Mouse (Mus musculus) cortical plate, adult 2 months (tissue): ENCODE measurements around the gene Creb3l1. TPM values are rescaled to one million over a fixed set of nuclear protein-coding genes. Genes with fewer than 3 reads are reported as not detected.
A peak's percentile ranks its signal among the peaks of the same experiment; 100 is the strongest.

Experiments
- H3K27ac ChIP-seq: fragments of 200-500 bp; 2 replicates; pipeline ENCODE4 v1.5.1; 2012; ENCODE audit warnings: low read length, control low read depth, inconsistent platforms; ENCODE audit not compliant: insufficient read depth
- H3K4me1 ChIP-seq: fragments of 200-500 bp; 2 replicates; pipeline ENCODE4 v1.6.1; 2011; ENCODE audit warnings: low read length; ENCODE audit not compliant: control insufficient read depth, insufficient read depth
- H3K4me3 ChIP-seq: fragments of 200-500 bp; 2 replicates; pipeline ENCODE4 v1.5.1; 2011; ENCODE audit warnings: mild to moderate bottlenecking, low read length, control low read depth; ENCODE audit not compliant: insufficient read depth
- CTCF ChIP-seq: fragments of 200-500 bp; IDR thresholded peaks from 2 replicates; pipeline ENCODE4 v1.5.1; 2011; ENCODE audit warnings: mild to moderate bottlenecking, control low read depth, low read length; ENCODE audit not compliant: insufficient read depth; ENCODE audit errors: extremely low read depth
- POLR2A ChIP-seq: fragments of 200-500 bp; IDR thresholded peaks from 2 replicates; pipeline ENCODE4 v1.6.1; 2011; ENCODE audit warnings: mild to moderate bottlenecking, low read length, control low read depth; ENCODE audit not compliant: insufficient read depth; ENCODE audit errors: extremely low read depth
- polyA plus RNA-seq: library from polyadenylated mRNA; depleted of rRNA; stranded (reverse); fragments of >200 nt; gene quantifications from 2 replicates; pipeline ENCODE4 v1.2.3, GENCODE M21; 2012

Gene Creb3l1
- polyA plus RNA-seq, 1 experiment: 0.98 TPM

DNA sequence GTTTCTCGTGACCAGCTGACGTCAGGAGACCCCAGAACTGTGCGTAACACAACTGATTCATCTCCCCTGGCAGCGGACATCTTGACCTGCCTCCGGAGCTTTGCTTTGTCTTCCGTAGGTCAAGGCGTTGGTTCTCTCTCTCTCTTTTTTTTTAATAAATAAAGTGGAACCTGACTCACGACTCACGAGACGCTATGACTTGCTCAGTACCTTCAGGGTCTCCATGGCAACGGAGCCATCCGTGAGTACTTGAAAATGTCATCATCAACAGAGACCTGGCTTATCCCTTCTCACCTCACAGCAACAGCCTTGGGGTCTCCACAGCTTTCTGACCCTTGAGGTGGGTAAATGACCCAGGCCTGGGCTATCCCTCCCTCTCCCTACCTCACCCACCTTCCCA lies 19.0 kb upstream of the Creb3l1 start:
- no peak for TF ChIP-seq POLR2A
- TF ChIP-seq CTCF: no peak
- no peaks in the 10 kb centered on the region; the same call in 1 of the 2 replicates for H3K4me1 ChIP-seq
- H3K4me3 ChIP-seq: no peak overlapping the region
- H3K27ac ChIP-seq: no peak overlapping the region

DNA sequence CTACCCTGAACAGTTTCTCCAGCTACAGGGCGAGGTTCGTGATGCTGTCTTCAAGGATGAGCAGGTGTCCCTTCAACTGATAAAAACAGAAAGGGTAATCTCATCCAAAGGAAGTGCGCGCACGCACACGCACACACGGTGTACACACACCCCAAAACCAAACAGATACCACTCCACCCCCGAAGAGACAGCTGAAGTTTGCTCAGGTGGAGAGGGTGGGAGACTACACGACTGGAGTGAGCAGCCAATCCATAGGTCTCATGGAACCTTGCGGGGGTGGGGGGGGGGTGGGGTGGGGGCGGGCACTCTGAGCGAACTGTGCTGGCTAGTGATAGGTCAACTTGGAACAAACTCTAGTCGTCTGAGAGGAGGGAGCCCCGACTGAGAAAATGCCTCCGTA lies 17.2 kb upstream of the Creb3l1 start:
- Histone ChIP-seq H3K4me1 (no peaks in the 10 kb centered on the region; the same call in 1 of the 2 replicates), H3K4me3 (no peak overlapping the region), H3K27ac (no peak overlapping the region)
- TF ChIP-seq POLR2A (no peak), CTCF (no peak)

DNA sequence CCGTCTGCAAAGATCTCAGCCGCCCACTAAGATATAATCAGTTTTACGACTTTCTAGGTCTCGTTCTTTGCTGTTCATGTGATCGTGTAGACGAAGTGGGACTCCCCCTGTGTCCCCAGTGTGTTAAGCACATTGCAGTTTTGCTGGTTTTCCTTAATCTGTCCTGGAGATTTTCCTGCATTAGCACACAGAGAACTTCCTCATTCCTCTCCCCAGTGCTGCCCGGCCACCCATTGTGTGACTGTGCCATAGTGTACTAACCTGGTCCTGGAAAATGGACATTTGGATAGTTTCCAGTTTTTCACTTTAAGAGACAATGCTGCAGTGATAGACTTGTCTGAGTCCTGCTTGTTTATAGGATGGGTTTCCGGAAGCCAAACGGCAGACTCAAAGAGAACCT lies 10.0 kb upstream of the Creb3l1 start:
- Histone ChIP-seq H3K27ac (no peak overlapping the region), H3K4me1 (no peaks in the 10 kb centered on the region), H3K4me3 (no peak overlapping the region)
- TF ChIP-seq CTCF: no peak
- TF ChIP-seq POLR2A: no peak

DNA sequence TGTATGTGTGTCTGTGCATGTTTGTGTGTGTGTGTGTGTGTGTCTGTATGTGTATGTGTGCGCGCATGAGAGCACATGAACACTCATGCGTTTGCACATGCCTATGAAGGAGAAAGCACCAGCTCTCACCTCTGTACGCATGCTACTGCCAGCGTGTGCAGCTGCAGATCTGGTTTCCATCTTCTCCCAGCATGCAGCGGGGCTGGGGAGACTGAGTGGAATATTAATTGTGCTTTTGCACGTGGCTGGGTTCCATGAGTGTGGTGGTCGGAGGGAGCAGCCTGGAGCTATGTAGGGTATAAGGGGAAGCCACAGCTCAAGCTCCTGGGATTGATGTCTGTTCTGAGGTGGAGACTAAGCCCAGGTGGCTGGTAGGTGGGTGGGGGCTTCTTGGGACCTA lies 6.3 kb upstream of the Creb3l1 start:
- no peak overlapping the region for H3K4me3 ChIP-seq
- H3K4me1 ChIP-seq: no peaks in the 10 kb centered on the region
- H3K27ac ChIP-seq: no peak overlapping the region
- TF ChIP-seq CTCF: no peak
- no peak for TF ChIP-seq POLR2A

DNA sequence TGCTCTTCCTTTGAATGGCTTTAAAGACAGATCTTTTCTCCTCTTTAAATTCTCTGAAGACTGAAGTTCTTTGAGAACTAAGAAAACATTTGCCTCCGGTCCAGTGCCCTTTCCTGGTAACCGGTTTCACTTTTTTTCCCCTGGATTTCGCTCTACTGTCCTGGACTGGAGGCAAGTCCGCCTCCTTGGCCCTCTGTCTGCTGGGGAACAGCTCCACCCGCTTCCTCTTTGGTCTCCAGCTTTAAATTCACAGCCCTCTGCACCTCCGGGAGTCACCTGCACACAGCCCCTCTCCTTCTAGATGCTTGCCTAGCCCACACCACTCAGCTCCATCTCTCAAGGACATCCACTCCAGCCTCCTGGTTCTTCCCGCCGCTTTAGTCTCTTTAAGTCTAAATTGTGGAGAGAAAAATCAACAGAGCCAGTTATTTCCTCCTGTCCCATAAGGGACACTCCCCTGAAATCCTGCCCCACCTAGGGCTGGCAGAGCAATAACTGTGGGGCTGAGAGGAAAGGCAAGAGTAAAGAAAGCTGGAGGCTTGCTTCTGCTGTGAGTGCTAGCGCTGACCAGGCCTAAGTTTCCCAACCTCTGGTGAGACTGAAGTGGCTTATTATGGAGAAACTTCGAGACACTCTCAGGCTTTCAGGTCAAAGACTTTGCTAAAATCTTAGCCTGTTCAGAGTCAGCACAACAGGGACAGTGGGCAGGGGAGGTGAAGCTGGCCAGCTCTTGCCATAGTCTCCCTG lies 5.3 kb upstream of the Creb3l1 start:
- Histone ChIP-seq H3K27ac (no peak overlapping the region), H3K4me3 (no peak overlapping the region), H3K4me1 (no peaks in the 10 kb centered on the region)
- TF ChIP-seq CTCF (no peak), POLR2A (no peak)

DNA sequence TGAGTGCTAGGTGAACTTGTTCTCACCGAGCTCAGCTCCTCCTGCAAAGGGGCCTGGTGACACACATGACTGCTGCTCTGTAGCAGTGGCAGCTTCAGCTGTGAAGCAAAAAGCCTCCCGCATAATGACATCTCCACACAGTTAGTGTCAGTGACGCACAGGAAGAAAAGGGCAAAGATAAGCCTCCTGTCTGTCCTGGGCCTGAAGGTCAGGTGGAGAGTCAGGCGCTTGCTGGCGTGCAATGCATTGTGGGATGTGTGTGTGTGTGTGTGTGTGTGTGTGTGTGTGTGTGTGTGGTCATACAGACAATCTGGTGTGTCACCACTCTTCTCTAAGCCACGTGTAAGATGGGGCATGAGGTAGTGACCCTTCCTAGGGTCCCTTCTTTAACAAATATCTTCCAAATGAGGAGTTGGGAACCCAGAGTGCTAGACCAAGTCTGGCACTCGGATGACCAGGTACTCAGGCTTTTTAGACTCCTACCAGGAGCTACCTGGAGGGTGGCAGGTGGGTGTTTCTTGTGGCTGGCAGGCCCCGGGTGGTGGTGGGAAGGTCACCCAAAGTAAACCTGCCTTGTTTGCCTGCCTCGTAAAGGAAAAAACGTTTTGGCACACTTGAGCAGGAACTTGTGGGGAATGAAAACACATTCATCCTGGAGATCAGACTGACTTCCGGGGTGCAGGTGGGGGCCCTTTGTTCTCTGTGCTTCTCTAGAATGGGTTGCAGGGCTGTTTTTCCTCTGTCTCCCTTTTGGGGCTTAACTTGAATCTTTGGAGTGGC lies 3.7 kb upstream of the Creb3l1 start:
- Histone ChIP-seq H3K4me1 (no peaks in the 10 kb centered on the region), H3K27ac (no peak overlapping the region), H3K4me3 (no peak overlapping the region)
- no peak for TF ChIP-seq POLR2A
- TF ChIP-seq CTCF: no peak

DNA sequence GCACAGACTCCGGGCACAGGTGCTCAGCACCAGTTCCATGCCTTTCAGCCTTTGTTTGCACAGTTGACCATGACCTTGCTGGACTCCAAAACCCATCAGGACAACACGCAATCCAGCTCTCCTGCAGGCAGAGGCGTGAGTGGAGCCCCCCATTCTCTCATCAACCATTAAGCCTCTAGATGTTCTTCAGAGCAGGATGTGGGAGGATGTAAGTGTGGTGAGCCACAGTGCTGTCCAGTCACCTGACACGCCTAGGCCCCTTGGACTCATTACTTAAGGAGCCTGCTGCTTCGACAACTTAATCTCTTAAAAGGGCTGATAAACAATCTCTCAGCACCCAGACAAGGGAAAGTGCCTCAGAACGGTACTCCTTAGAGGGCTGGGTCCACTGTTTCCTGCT lies 1.7 kb upstream of the Creb3l1 start:
- no peak for TF ChIP-seq POLR2A
- TF ChIP-seq CTCF: no peak
- Histone ChIP-seq H3K27ac (no peak overlapping the region), H3K4me3 (no peak overlapping the region), H3K4me1 (no peaks in the 10 kb centered on the region)

DNA sequence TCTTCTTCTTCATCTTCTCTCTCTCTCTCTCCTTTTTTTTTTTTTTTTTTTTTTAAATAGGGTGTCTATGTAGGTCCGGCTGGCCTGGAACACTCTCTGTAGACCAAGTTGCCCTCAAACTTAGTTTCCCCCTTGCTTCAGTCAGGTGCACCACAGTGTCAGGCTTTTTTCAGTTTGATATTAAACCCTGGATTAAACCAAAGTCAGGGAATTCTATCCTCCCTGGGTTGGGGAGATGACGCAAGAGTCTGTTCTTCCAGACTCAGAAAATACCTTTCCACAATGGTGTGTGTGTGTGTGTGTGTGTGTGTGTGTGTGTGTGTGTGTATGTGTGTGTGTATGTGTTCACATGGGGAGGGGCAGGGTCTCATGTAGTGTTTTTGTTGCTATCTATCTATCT lies 900 bp upstream of the Creb3l1 start:
- Histone ChIP-seq H3K4me3 (no peak overlapping the region), H3K27ac (no peak overlapping the region), H3K4me1 (no peaks in the 10 kb centered on the region)
- TF ChIP-seq POLR2A (no peak), CTCF (no peak)

DNA sequence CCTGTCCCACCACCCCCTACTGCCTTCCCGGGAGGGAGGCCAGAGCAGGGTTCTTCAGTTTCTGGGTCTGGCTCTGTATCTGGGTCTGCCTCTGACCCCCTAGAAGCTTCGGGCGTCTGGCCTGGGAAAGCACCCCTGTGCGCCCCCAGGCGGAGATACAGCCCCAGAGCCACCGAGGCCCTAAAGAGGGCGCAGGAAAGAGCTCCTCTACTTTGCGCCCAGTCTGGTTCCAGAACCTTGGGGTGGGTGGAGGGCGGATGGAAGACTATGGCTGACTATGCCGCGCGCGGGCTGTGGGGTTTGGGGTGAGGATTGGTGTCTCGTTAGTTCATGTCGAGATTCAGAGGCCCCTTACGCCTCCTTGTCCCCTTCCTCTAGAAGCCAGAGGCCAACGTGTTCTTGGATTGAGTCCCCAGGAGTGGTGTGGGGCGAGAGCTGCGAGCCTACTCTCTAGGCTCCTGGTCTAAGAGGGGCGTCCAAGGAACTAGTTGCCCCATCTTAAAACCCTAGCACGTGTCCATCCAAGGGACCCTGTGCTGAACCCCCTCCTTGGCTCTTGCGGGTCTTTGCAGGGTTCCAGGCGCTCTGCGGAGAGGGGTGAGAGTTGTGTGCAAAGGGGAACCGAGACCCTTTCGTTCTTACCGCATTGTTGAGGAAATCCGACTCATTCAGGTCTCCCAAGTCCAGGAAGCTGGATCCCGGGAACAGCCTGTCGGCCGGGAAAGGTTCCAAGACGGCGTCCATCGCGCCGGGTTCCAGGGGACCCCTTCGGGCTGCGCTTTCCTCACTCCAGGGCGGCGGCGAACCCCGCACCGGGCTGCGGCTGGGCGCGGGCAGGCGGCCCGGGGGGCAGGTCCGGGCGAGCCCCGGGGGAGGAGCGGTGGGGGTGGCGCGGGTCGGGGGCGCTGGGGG lies 684 bp downstream of the Creb3l1 start:
- TF ChIP-seq CTCF (0 out of 2 replicates have a peak, but pooled peaks have one; percentile 5), POLR2A (no peak)
- Histone ChIP-seq H3K4me3 (peak overlapping the region; percentile 16), H3K27ac (no peak overlapping the region), H3K4me1 (no peaks in the 10 kb centered on the region)
